ENCODE assay signal across 8 mouse cellular contexts in the genomic region with DNA sequence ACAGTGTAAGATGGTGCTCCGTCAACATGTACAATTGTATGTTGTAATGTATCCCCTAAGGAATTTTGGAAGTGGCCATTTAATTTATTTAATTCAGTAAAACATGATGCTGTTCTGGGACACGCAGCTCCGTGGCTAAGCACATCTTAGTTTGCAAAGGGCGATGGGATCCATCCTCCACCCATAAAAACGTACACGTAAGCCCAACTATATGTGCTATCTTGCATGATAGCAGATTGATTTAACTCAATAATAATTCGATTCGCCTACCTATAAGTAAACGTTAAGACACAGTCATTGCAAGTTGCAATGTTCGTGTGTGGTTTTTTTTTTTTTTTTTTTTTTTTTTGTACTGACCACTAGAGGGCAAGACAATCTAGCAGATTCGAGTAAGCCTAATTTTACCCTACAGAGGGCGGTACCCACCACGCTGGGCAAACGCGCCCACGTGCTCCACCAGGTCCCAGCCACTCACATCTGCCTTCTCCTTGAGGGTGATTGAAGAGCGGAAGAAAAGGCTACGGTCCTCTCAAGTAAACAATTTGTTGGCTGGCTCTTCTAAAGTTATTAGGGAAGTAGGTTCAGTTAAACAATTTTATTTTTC.
A peak's percentile ranks its signal among the peaks of the same experiment; 100 is the strongest.
DNase-seq lines count a peak whose midpoint lies in the region; ATAC-seq and TF ChIP-seq lines count a peak whose summit lies in the region.

No protein-coding gene starts in this region.

- TF ChIP-seq POLR2A in embryonic fibroblast, embryonic 13.5 days (IDR thresholded peaks at IDR 0.05; ENCODE audit: low read depth, low read length), result no peak

- no peak overlapping the region for H3K9ac ChIP-seq in heart, embryonic 16.5 days (ENCODE audit: low read length)
- H3K9ac ChIP-seq in limb, embryonic 15.5 days, result no peak overlapping the region
- no peak overlapping the region for H3K9ac ChIP-seq in stomach, embryonic 16.5 days (ENCODE audit: low read length)

- 25% methylated on average over 18 of the region's 18 CpGs for WGBS in heart, embryonic 16.5 days
- 29% methylated on average over 18 of the region's 18 CpGs for WGBS in limb, embryonic 15.5 days
- 19% methylated on average over 18 of the region's 18 CpGs for WGBS in stomach, embryonic 16.5 days

- no peak overlapping the region for H3K27ac ChIP-seq in embryonic fibroblast, embryonic 13.5 days (ENCODE audit: insufficient read depth, low read length)
- H3K27ac ChIP-seq in heart, embryonic 16.5 days (ENCODE audit: low read length), result no peak overlapping the region
- H3K27ac ChIP-seq in limb, embryonic 15.5 days, result no peak overlapping the region
- H3K27ac ChIP-seq in stomach, embryonic 16.5 days (ENCODE audit: low read length), result no peak overlapping the region

- no peak overlapping the region for H3K4me3 ChIP-seq in embryonic fibroblast, embryonic 13.5 days (ENCODE audit: insufficient read depth, low read length)
- no peak overlapping the region for H3K4me3 ChIP-seq in heart, embryonic 16.5 days (ENCODE audit: low read length)
- H3K4me3 ChIP-seq in limb, embryonic 15.5 days, result no peak overlapping the region
- H3K4me3 ChIP-seq in stomach, embryonic 16.5 days (replicated peaks; ENCODE audit: low read length), result 0 out of 2 replicates have a peak overlapping the region, but pooled peaks have one; percentile 6

- H3K27me3 ChIP-seq in heart, embryonic 16.5 days (ENCODE audit: control insufficient read depth, insufficient read depth, low read length), result no peaks in the 10 kb centered on the region
- H3K27me3 ChIP-seq in limb, embryonic 15.5 days, result no peaks in the 10 kb centered on the region
- no peaks in the 10 kb centered on the region for H3K27me3 ChIP-seq in stomach, embryonic 16.5 days (ENCODE audit: control insufficient read depth, insufficient read depth, low read length)

- peak overlapping the region; percentile 5; the same call in 1 of the 2 replicates for H3K4me2 ChIP-seq in heart, embryonic 16.5 days (ENCODE audit: low read depth, low read length)
- peak overlapping the region; percentile 30; the same call in 1 of the 2 replicates for H3K4me2 ChIP-seq in limb, embryonic 15.5 days
- peak overlapping the region; percentile 38 for H3K4me2 ChIP-seq in stomach, embryonic 16.5 days (ENCODE audit: low read depth, low read length)

- H3K4me1 ChIP-seq in embryonic fibroblast, embryonic 13.5 days (ENCODE audit: control insufficient read depth, insufficient read depth, low read length), result no peaks in the 10 kb centered on the region
- no peaks in the 10 kb centered on the region; the same call in 1 of the 2 replicates for H3K4me1 ChIP-seq in heart, embryonic 16.5 days (ENCODE audit: control insufficient read depth, insufficient read depth, low read length)
- H3K4me1 ChIP-seq in limb, embryonic 15.5 days, result peaks cover 7% of the 10 kb centered on the region; the same call in 1 of the 2 replicates
- 0 out of 2 replicates have a peak, but pooled peaks cover 3% of the 10 kb centered on the region for H3K4me1 ChIP-seq in stomach, embryonic 16.5 days (ENCODE audit: control insufficient read depth, insufficient read depth, low read length)

- no peaks in the 10 kb centered on the region for H3K36me3 ChIP-seq in heart, embryonic 16.5 days (ENCODE audit: control insufficient read depth, insufficient read depth)
- no peaks in the 10 kb centered on the region for H3K36me3 ChIP-seq in limb, embryonic 15.5 days
- no peaks in the 10 kb centered on the region for H3K36me3 ChIP-seq in stomach, embryonic 16.5 days (ENCODE audit: control insufficient read depth, insufficient read depth, low read length)

- TF ChIP-seq CTCF in embryonic fibroblast, embryonic 13.5 days (IDR thresholded peaks at IDR 0.05; ENCODE audit: borderline replicate concordance, insufficient read depth, low read length), result peak; percentile 61

- DNase-seq in 3134 (ENCODE audit: extremely low read depth, insufficient read length, low spot score), result peak; percentile 53
- DNase-seq in adrenal gland, adult 8-10 months, result peak; percentile 33
- peak; percentile 74 for DNase-seq in kidney, postnatal 14 days

- ATAC-seq in heart, embryonic 16.5 days (replicated peaks; ENCODE audit: extremely low read depth, insufficient read depth, low FRiP score), result peak; percentile 76; the same call in 1 of the 2 replicates
- no peak for ATAC-seq in limb, embryonic 15.5 days (ENCODE audit: insufficient number of reproducible peaks, low FRiP score, low TSS enrichment, low read depth)
- peak; percentile 96 for ATAC-seq in monocyte, adult 5-6 weeks (replicated peaks; ENCODE audit: insufficient number of reproducible peaks, low FRiP score, low TSS enrichment, poor library complexity, severe bottlenecking)
- ATAC-seq in stomach, embryonic 16.5 days (ENCODE audit: insufficient read depth, low FRiP score), result peak; percentile 93

- no peaks in the 10 kb centered on the region for H3K9me3 ChIP-seq in heart, embryonic 16.5 days (replicated peaks; ENCODE audit: control insufficient read depth, low read length)
- H3K9me3 ChIP-seq in limb, embryonic 15.5 days, result no peaks in the 10 kb centered on the region
- H3K9me3 ChIP-seq in stomach, embryonic 16.5 days (replicated peaks; ENCODE audit: control insufficient read depth, low read length), result no peaks in the 10 kb centered on the region
